Mouse (Mus musculus): ENCODE data around the gene Ankrd2.
"Not testable (repeated sequence)": the region's sequence is repeated elsewhere in the genome, so short reads cannot be mapped to it uniquely, and the experiment has no call there.

Ankrd2 gene

DNA sequence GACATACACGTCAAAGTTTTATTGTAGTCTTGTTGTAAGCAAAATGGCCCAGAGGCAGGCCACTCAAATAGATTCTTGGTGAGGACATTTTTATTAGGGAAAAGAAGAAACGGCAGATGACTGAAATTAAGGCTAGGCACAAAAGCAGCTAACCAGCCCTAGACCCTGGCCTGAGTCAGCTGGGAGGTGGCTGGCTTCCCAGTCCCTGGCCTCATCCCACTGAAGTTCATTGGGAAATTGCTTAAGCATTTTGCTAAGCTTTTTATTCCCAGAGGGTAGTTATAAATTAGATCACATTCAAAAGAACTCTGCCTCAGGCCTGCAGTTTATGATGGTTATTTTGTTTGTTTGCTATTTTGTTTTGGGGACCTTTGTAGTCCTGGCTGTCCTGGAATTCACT is 20.1 kb downstream of the Ankrd2 start:
- no peak for DNase-seq (ENCODE audit: low spot score)

DNA sequence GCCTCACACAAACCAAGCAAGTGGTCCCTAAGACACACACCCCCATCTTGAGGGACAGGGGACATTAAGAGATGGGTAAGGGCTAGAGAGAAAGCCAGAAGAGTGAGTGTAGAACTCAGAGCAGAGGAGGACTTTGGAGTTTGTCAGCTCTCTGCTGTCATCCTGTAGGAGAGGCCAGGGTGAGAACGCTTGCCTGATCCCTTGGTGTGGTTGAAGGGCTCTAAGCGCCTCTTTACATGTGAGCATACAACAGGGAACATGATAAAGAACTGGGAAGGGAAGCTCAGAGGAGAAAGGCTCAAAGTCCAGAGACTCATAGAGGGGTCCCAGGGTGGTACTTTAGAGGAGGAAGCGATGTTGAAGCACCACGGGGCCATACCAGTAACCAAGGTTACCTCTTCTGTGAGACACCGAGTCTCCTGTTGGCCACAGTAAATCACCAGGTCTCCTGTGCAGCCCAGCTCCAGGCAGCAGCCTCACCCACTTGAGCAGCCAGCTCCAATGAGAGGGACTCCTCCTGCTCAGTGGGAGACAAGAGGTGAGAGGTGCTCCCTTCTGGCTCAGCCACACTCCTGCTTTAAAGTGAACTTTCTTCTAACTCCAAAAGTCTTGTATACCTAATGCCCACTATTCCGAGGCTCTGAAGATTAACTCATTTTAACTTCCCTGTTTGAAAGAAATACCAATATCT is 21.1 kb downstream of the Ankrd2 start:
- no peak for DNase-seq (ENCODE audit: low spot score)

DNA sequence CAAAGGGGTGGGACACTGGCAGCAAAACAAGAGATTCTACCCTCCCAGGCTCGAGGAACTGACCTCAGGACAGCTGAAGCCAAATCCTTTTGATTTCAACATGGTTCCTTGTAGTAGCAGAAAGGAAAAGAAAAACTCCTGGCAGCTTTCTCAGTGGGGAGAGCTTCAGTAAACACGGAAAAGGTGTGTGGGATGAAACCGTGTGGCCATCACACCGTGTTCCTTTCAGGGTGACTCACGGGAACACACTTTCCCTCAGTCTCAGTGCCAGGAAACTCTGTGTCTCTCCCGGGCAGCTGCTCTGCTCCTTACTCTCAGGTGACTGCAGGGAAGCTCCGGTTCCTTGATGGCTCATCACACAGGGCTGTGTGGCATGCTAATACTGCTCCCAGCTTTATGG is 22.6 kb downstream of the Ankrd2 start:
- no peak for DNase-seq (ENCODE audit: low spot score)

DNA sequence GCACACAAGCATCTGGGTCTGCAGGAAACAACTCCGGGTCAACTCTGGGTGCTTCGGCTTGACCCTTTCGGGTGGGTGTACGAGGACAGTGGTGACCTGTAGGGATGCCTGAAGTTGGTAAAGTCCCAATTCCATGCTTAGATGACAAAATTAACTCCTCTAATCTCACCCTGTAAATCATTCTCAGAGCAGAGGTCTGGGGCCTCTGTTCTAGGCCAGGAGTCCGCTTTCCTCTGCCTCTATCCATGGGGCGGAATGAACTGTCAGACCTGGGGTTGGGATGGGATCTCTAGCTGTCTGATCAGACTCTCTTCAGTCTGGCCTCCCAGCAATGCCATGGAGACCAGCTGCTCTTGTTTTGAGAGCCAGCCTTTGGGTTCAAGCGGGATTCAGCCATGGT is 25.6 kb downstream of the Ankrd2 start:
- no peak for DNase-seq (ENCODE audit: low spot score)

DNA sequence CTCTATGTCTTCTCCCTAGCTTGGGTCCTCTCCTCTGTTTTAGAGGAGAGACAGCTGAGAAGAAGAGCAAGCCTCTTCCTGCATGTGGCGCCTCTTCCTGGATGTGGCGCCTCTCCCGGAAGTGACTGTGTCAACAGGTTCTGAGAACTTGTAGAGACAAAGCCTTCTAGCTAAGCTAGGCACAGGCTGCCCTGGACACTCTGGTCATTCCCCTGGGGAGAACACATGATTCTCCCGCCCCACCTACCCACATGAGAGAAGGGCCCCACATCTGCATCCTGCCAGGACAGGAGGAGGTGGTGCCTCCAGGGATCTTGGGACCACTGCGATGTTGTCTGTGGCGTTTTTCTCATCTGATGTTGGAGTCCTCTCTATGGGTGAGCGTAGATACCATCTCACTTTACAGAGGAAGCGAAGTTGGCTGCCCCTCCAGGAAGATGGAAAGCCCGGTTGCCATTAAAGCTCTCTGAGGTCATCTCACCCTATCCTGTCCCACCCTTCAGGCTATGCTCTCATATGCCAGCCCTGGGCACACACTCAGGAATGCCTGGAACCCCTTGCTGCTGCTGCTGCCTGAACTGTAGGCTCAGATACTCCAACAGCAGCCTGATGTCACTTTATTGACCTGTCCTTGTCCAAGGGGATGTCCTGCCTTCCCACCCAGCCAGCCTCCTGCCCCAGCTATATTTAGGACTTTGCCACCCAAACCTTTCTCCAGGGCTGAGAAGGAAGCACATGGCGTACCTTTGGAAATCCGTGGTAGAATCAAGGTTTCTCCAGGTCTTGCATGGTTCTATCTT is 32.8 kb downstream of the Ankrd2 start:
- no peak for DNase-seq (ENCODE audit: low spot score)

DNA sequence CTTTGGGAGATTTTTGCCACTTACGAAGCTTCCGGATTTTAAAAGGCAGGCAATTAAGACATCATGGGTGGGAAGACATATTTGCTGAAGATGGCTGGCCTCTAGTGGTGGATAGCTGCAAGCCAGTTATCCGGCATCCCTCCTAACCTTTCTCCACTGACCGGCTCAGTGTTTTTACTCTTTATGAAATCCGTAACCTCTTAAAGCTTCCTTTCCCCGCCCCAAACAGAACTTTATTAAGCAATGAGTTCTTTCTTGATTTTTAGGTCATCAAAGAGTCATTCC is 33.4 kb downstream of the Ankrd2 start:
- DNase-seq (ENCODE audit: low spot score): peak; percentile 38

DNA sequence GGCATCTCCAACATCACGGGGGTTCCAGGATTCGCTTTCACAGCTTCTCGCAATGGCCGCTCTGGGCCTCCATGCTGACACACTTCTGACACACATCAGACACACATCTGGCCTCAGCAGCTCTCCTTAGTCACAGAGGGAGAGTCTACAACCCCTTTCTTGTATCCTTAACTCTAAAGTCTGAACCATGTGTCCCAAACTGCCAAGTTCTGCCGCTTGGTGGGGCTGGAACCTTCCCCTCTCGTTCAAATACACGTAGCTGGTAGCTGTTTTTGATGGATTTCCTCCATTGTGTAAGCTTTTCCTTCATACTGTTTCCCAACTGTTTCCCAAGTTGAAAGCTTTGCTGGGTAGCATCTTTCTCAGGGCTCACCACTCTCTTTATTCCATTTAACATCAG is 35.4 kb downstream of the Ankrd2 start:
- DNase-seq (ENCODE audit: low spot score): no peak

DNA sequence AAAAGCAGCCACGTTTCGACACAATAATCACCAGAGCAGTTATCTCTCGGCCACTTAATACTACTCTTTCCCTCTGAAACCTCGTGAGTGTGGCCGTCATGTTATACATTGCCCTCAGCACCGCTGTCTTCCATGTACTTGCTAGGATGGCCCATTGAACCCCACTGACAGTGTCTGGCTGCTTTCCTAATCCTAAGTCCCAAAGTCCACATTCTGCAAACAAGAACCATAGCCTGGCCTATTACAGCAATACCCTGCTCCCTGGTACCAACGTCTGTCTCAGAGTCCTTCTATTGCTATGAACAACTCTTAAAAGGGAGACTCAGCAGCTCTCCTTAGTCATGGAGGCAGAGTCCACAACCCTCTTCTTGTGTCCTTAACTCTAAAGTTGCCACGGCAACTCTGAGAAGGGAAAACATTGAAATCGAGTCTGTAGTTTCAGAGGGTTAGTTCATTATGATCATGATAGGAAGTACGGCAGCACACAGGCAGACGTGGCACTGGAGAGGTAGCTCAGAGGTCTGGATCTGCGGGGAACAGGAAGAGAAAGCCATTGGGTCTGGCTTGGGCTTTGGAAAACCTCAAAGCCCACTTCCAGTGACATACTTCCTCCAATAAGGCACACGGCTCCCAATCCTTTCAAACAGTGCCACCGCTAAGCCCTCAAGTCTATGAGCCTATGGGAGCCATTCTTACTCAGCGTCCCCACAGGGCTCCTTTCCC is 36.2 kb downstream of the Ankrd2 start:
- DNase-seq (ENCODE audit: low spot score): no peak

DNA sequence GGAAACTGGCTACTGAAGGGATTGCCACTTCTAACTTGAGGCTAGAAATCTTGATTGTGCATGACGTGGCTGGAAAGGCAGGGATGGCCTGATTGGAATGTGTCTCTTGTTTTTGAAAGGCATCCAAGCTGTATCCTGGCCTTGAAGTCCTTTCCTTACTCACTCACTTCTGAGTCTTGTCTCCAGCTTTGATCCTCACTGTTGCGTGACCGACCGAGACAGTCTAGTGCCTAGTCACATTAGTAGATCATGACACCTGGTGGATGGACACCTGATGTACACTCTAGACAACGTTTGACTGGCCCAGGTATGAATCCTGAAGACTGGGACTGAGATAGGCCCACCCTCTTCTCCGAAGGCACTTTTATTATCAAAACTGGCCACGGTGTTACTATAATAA is 37.0 kb downstream of the Ankrd2 start:
- DNase-seq (ENCODE audit: low spot score): no peak

DNA sequence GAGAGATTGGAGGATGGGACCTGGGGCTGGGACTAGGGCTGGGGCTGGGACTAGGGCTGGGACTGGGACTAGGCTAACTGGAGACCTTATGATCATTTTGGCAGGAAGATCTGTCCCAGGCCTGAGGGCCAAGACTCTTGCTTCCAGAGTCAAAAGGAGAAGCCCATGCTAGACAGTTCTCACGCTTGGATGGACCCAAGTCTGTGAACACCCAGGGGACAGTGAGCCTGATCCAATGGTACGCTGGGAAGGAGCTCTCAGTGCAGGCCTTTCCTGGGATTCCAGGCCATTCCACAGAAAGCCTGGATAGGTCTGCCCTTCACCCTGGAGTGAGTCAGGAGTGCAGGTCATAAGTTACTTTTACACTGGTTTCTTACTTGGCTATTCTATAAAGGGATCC is 39.3 kb downstream of the Ankrd2 start:
- DNase-seq (ENCODE audit: low spot score): no peak

DNA sequence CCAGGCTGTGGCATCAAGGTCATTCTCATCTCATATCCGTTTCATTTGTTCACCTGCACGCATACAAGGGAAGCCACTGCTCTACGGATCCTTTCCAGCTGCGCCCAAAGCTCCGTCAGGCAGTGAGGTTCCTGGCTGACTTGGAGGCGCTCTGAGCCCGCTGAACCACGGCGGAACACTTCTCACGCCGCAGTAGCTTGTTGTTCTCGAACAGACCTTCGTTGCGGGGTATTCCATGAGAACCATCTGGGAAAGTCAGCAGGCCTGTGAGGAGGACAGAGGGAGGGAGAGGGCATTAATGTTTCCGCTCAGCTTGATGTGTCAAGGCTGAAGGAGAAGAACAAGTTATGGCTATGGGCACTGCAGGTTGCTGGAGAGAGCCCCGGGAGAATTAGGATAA is 40.2 kb downstream of the Ankrd2 start:
- no peak for DNase-seq (ENCODE audit: low spot score)

DNA sequence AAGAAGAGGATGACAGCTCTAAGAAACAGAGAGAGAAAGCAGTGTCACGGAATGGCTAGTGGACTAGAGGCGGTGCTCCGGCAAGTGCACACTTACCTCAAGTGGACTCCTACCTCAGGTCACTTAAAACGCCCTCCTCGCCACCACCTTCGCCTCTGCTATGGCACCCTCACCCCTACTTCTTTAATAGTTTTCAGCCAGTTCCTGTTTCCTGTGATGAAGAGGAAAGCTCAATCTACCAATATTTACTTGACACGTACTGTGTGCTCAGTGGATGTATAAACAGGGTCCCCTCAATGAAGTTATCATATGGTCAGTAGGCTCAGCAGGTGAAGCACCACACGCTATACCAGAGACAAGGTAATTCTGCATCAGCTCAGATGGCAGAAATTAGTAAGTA is 42.8 kb downstream of the Ankrd2 start:
- no peak for DNase-seq (ENCODE audit: low spot score)

DNA sequence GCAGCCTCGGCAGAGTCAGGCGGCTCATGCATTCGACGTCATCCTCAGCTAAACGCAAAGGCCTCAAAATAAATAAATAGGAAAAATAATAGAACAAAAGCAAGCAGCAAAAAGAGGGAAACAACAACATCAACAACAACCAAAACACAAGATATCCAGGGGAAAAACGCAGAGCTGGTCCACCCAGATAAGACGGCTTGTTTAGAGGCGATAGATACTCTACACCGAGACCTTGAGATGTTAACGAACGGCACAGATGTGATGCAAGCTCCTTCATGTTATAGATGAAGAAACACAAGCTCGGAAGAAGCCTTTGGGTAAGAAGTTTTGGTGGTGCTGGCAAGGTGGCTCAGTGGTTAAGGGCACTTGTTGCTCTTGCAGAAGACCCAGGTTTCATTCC is 43.2 kb downstream of the Ankrd2 start:
- DNase-seq (ENCODE audit: low spot score): no peak

DNA sequence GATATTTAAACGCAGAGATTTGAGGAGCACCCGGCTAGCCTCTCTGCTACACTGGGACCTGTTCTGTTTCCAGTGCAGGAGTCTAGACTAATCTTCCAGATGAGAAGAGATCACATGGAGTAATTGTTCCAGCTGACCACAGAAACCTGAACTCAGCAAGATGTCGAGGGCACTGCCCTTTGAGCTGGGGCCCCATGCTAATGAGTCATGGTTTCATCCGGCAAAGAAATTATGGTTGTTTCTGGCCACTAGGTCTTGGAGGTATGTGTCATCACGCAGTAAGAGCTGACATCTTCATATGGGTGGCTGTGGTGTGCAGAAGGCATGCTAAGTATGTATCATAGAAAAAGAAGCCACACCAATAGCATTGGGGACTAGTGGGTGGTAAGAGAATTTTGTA is 44.1 kb downstream of the Ankrd2 start:
- no peak for DNase-seq (ENCODE audit: low spot score)

DNA sequence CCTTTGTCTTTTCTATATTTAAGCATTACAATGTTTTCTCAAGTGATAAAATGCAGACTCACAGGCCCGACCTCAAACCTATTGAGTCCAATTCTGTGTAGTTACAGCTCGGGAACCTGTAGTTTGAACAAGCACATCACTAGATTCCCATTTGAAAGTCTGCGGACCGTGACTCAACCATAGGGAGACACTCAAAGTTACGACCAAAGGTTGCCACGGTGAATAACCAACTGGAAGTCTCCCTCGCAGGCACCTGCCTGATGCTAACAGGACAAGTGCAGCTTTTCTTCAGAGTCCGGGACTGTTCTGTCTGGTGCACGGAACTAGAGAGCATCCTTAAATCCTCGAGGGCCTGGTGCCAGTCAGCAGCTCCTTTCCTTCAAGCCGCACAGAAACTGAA is 44.7 kb downstream of the Ankrd2 start:
- DNase-seq (ENCODE audit: low spot score): no peak

DNA sequence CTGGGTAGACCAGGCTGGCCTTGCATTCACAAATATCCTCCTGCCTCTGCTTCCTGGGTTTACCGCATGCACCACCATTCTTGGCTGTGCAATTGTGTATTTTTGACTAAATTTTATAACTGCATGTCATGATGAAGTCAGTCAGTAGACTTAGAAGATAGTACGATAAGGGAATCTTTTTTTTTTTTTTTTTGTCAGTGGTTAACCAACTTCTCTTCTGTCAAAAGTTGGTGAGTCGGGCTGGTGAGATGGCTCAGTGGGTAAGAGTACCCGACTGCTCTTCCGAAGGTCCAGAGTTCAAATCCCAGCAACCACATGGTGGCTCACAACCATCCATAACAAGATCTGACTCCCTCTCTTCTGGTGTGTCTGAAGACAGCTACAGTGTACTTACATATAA is 45.8 kb downstream of the Ankrd2 start:
- DNase-seq (ENCODE audit: low spot score): not testable (repeated sequence)

DNA sequence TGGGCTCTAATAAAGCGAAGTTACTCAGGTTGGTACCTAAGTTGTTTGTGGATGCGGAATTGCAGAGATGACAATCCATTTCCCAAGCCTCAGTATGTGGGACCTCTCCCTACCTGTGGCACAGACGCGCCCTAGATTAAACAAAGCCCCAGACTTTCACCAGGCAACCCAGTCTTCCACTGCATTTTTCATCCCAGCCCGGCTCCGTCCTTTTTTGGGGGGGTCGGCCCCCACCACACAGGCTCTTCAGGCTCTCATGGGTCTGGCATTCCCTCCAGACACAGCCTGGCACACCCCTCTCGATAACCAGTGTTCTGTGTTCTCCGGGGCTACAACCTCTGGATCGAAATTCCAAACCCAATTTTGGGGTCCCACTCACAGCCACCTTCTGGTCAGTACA is 49.9 kb downstream of the Ankrd2 start:
- DNase-seq (ENCODE audit: low spot score): no peak

DNA sequence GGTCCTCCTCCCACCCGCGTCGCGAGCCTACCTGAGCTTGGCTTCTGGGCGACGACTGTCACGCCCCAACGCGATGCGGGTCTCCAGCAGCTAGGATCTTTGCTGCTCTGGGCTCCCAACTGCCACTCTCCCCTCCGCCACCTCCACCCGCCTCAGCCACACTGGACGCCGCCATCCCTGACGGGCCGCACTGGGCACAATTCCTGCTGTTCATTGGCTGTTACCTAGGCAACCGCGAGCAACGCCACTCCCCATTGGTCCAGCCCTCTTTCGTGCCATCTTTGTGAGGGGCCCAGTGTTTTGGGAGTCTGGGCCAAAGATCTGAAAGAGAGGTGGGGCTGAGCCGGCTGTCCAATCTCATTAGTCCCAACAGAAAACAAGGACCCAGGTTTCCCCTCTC is 50.4 kb downstream of the Ankrd2 start, which contains the start of gene Morn4:
Gene Morn4 (minus strand): TSS at position 192 of the 400 bp plus-strand sequence.
- peak; percentile 94 for DNase-seq (ENCODE audit: low spot score)

DNA sequence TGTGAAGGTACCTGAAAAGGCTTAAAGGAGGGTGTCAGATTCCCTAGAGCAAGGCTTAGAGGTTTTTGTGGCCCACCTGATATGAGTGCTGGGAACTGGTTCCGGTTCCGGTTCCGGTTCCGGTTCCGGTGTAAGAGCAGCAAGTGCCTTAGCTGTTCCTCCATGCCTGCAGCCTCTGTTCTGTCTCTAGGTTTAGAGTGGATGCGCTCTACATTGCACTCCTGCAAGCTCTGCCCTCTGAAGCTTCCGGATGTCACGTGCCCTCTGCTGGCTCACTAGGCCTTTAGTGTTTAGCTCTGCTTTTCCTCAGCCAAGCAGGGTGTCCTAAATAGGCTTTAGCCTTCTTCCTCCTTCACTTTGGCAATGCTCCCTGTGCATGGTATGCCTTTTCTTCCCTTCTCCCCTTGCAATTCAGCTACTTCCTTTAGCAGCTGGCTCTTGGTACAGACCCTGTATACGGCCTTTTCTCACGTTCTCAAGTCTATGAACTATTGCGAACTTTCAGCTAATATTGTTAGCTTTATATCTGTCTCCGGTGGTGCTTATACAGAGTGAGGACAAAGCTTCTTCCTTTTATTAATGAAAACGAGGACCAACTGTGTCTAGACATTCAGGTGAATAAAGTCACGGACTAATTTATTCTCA is 53.4 kb downstream of the Ankrd2 start:
- peak; percentile 67 for DNase-seq (ENCODE audit: low spot score)

DNA sequence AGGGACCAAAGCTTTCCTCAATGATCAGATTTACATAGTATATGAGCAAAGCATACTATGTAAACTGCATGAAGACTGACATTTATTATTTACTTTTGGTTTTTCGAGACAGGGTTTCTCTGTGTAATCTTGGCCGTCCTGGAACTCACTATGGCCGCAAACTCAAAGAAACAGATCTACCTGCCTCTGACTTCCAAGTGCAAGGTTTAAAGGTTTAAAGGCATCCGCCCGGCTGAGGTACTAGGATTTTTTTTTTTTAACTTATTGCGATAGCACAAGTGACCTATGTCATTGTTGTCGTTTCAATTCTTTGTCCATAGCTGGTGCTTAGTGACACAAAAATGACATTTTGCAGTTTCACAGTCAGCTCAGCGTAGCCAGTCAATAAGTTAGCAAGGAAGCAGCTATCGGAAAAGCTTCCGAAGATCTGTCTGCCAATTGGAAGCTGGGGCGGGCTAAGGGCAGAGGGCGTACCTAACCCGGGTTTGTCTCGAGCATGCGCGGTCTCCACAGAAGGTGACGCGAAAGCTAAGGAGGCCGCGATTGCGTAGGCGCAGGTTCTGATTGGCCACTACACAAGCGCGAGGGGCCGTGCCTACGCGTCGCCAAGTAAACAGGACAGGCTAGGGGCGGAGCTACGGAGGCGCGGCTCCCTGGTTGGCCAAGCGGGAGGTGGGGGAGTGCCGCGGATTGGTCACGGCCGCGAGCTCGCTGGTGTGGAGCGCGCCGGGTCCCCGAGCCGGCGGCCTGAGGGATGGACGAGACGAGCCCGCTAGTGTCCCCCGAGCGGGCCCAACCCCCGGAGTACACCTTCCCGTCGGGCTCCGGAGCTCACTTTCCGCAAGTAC is 54.2 kb downstream of the Ankrd2 start, which contains the start of gene Pi4k2a:
Gene Pi4k2a (plus strand): TSS at position 723 of the 848 bp plus-strand sequence.
- DNase-seq (ENCODE audit: low spot score): peak; percentile 100

DNA sequence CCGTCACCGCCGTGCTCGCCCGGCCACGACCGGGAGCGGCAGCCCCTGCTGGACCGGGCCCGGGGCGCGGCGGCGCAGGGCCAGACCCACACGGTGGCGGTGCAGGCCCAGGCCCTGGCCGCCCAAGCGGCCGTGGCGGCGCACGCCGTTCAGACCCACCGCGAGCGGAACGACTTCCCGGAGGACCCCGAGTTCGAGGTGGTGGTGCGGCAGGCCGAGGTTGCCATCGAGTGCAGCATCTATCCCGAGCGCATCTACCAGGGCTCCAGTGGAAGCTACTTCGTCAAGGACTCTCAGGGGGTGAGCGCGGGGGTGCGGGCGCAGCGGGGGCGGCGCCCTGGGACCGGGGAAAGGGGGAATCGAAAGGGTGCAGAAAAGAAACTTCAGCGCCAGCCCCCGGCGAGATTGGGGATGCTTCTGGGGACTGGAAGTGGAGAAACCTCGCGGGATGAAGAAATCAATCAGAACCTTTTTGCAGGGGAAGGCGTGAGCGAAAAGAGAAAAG is 54.9 kb downstream of the Ankrd2 start:
- DNase-seq (ENCODE audit: low spot score): peak; percentile 23
